Mouse (Mus musculus): ENCODE data around the gene Emc8.

The Emc8 gene

DNA sequence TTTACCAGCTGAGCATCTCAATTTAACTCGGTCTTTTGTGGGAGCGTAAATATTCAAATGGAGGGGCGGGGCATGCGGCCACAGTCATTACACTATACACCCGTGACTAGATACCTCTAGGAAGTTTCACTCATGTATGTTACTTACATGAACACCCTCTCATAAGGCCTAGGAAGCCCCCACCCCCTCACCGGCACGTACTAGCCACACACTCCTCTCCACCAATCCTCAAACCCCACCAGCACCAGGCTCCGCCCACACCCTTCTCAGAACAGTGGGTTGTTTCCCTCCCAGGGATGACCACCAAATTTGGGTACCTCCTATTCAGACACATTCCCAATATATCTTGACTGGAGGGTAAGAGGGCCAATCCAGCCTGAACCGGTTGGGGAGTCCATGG is 60.9 kb downstream of the Emc8 start:
- no peak for DNase-seq (ENCODE audit: low read depth, low spot score)
